Mouse (Mus musculus) WW6 (cell line): ENCODE data around the gene Ang.
A peak's percentile ranks its signal among the peaks of the same experiment; 100 is the strongest.

Experiments
- DNase-seq: peaks from one replicate; pipeline ENCODE4 v3.0.0-alpha.2; 2013; ENCODE audit warnings: low read depth, low spot score

The Ang gene

GRCm38 (mm10) chr14:51090921-51091900 is at the start of gene Ang, which contains the start of gene Rnase4:
Gene Ang, plus strand, starts transcription at chr14:51091150.
Gene Rnase4, plus strand, starts transcription at chr14:51091077.
- peak; percentile 40 for DNase-seq

GRCm38 (mm10) chr14:51041769-51042168 is 49.2 kb upstream of the Ang start, which contains the start of gene Rnase9:
Gene Rnase9, minus strand, starts transcription at chr14:51041869.
- DNase-seq, result no peak

- DNase-seq, result no peak
These were observed 43.1 kb upstream of the Ang start for GRCm38 (mm10) chr14:51047846-51048245.

- DNase-seq, result no peak
These were observed 40.9 kb upstream of the Ang start, which contains the start of gene Rnase11 for GRCm38 (mm10) chr14:51050063-51050462. Gene Rnase11, minus strand, starts transcription at chr14:51050163.

- DNase-seq, result no peak
These were observed 39.0 kb upstream of the Ang start for GRCm38 (mm10) chr14:51051941-51052340.

GRCm38 (mm10) chr14:51053176-51053575 is 37.8 kb upstream of the Ang start:
- no peak for DNase-seq

GRCm38 (mm10) chr14:51054243-51055237 is 36.4 kb upstream of the Ang start:
- DNase-seq, result no peak

GRCm38 (mm10) chr14:51057401-51057831 is 33.5 kb upstream of the Ang start, which contains the start of gene Rnase12:
Gene Rnase12, minus strand, starts transcription at chr14:51057661.
- no peak for DNase-seq

GRCm38 (mm10) chr14:51060761-51061160 is 30.2 kb upstream of the Ang start:
- DNase-seq, result no peak

GRCm38 (mm10) chr14:51068956-51069355 is 22.0 kb upstream of the Ang start:
- no peak for DNase-seq

GRCm38 (mm10) chr14:51069617-51070016 is 21.3 kb upstream of the Ang start:
- DNase-seq, result no peak

- no peak for DNase-seq
These were observed 16.6 kb upstream of the Ang start, which contains the start of gene Olfr750 for GRCm38 (mm10) chr14:51074335-51074734. Gene Olfr750, minus strand, starts transcription at chr14:51074435.

- DNase-seq, result no peak
These were observed 11.8 kb upstream of the Ang start for GRCm38 (mm10) chr14:51079180-51079579.

- DNase-seq, result no peak
These were observed 9.9 kb upstream of the Ang start for GRCm38 (mm10) chr14:51081035-51081434.

- no peak for DNase-seq
These were observed 8.1 kb upstream of the Ang start for GRCm38 (mm10) chr14:51082599-51083581.

GRCm38 (mm10) chr14:51083805-51084204 is 7.1 kb upstream of the Ang start:
- no peak for DNase-seq

GRCm38 (mm10) chr14:51085086-51085485 is 5.9 kb upstream of the Ang start:
- no peak for DNase-seq

- DNase-seq, result no peak
These were observed 5.0 kb upstream of the Ang start for GRCm38 (mm10) chr14:51085911-51086310.

GRCm38 (mm10) chr14:51087762-51088161 is 3.2 kb upstream of the Ang start:
- DNase-seq, result no peak
